Mouse (Mus musculus) intestine, embryonic 16.5 days (tissue): Measurements from ENCODE around the gene Ifnk. TPM values are rescaled to one million over a fixed set of nuclear protein-coding genes. Genes with fewer than 3 reads are reported as not detected.

ENCODE experiments used
- ATAC-seq: fragments of 200-750 bp; cut with Nextera tagmentation; 2 replicates; pipeline ENCODE4 v1.8.0; 2017; ENCODE audit warnings: moderate TSS enrichment, moderate library complexity
- H3K27ac ChIP-seq: fragments of 300-500 bp; sonication (generic); 2 replicates; pipeline ENCODE4 v1.5.1; 2014; ENCODE audit warnings: mild to moderate bottlenecking, low read length
- H3K27me3 ChIP-seq: fragments of 300-500 bp; sonication (generic); replicated peaks from 2 replicates; pipeline ENCODE4 v1.6.1; 2014; ENCODE audit warnings: low read length, control low read depth, mixed read lengths; ENCODE audit not compliant: control insufficient read depth, insufficient read depth
- H3K36me3 ChIP-seq: fragments of 300-500 bp; sonication (generic); 2 replicates; pipeline ENCODE4 v1.6.1; 2014; ENCODE audit warnings: low read length, control low read depth; ENCODE audit not compliant: control insufficient read depth, insufficient read depth
- H3K4me1 ChIP-seq: fragments of 300-500 bp; sonication (generic); 2 replicates; pipeline ENCODE4 v1.6.1; 2014; ENCODE audit warnings: low read length, control low read depth, mixed read lengths; ENCODE audit not compliant: control insufficient read depth, insufficient read depth
- H3K4me2 ChIP-seq: fragments of 300-500 bp; sonication (generic); 2 replicates; pipeline ENCODE4 v1.6.1; 2014; ENCODE audit warnings: low read depth, low read length, control low read depth
- H3K4me3 ChIP-seq: fragments of 300-500 bp; sonication (generic); 2 replicates; pipeline ENCODE4 v1.5.1; 2014; ENCODE audit warnings: mild to moderate bottlenecking, low read length
- H3K9ac ChIP-seq: fragments of 300-500 bp; sonication (generic); 2 replicates; pipeline ENCODE4 v1.6.1; 2014; ENCODE audit warnings: low read depth, low read length
- H3K9me3 ChIP-seq: fragments of 300-500 bp; sonication (generic); 2 replicates; pipeline ENCODE4 v1.6.1; 2016; ENCODE audit warnings: low read length, control low read depth; ENCODE audit not compliant: control insufficient read depth
- WGBS: fragments of 180-500 bp; shearing (Covaris S2); extraction: QIAGEN DNeasy Blood & Tissue Kit; methylation state at CpG from one replicate; pipeline ENCODE4 v1.1.7; 2014; 5-methylcytosine and 5-hydroxymethylcytosine counted together
- polyA plus RNA-seq: library from polyadenylated mRNA; unstranded; fragments of >200 nt; fragmentation: Nextera tagmentation; extraction: Ambion mirVana; gene quantifications from 2 replicates; pipeline ENCODE4 v1.2.1, GENCODE M21; 2015

The Ifnk gene
- polyA plus RNA-seq, 1 experiment from 2014 or later: 0.45 TPM

DNA sequence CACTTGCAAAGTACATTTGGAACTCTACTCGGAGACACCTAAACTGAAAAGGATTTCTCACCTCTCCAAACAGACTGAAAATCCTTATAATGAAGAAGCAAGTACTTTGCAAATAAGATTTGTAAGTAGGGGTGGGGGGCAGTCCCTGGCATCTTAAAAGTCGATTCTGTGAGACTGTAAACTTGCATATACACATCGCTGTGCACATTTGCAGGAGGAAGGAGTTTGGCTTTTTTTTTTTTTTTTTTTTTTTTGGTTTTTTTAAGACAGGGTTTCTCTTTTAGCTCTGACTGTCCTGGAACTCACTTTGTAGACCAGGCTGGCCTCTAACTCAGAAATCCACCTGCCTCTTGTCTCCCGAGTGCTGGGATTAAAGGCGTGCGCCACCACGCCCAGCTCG, 31.3 kb upstream of the Ifnk start:
- no peaks in the 10 kb centered on the region for H3K9me3 ChIP-seq
- no peaks in the 10 kb centered on the region for H3K27me3 ChIP-seq
- H3K4me3 ChIP-seq: no peak overlapping the region
- no peak overlapping the region for H3K4me2 ChIP-seq
- 80% methylated on average over 8 of the region's 8 CpGs for WGBS
- peaks cover 26% of the 10 kb centered on the region for H3K4me1 ChIP-seq
- H3K36me3 ChIP-seq: no peaks in the 10 kb centered on the region
- no peak overlapping the region for H3K27ac ChIP-seq
- ATAC-seq: no peak
- H3K9ac ChIP-seq: no peak overlapping the region

DNA sequence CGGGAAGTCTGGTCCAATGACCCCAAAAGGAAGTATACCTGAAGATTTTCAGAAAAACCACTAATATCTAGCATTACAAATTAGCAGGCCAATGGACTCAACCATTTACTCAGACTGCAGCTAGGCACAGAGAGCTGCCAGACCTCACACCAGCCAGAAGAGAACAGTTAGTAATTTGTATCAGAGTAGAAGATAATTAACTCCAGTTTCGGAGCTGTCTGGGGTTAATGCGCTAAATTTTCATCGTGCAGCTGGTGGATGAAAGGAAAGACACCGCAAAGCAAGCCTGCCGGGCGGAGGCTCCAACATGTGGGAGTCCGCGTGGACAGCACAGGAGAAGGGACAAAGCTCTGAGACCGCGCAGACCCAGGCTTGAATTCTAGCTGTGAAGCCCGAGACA, 30.8 kb upstream of the Ifnk start:
- Histone ChIP-seq H3K9me3 (no peaks in the 10 kb centered on the region), H3K9ac (no peak overlapping the region), H3K4me2 (no peak overlapping the region), H3K36me3 (no peaks in the 10 kb centered on the region), H3K4me3 (no peak overlapping the region), H3K27me3 (no peaks in the 10 kb centered on the region), H3K27ac (no peak overlapping the region), H3K4me1 (peaks cover 27% of the 10 kb centered on the region)
- WGBS: 65% methylated on average over 12 of the region's 12 CpGs
- no peak for ATAC-seq

DNA sequence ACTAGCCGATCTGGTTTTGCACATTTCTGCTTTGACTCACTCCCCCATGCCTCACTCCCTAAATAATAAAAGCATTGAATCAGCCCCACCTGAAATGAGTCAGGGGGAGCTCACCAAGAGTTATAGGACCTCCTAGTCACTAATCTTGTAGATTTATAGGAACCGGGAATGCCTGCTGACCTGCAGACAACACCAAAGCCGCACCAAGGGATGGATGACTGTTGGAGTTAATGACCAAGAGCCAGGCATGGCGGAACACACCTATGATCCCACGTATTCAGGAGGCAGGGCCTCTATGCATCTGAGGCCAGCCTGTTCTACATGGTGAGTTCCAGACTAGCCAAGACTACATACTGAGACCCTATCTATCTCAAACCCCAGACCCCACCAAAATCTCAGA, 28.8 kb upstream of the Ifnk start:
- H3K4me3 ChIP-seq: no peak overlapping the region
- no peak for ATAC-seq
- H3K36me3 ChIP-seq: no peaks in the 10 kb centered on the region
- no peaks in the 10 kb centered on the region for H3K27me3 ChIP-seq
- H3K27ac ChIP-seq: peak overlapping the region; percentile 49; the same call in 1 of the 2 replicates
- no peak overlapping the region for H3K9ac ChIP-seq
- peaks cover 30% of the 10 kb centered on the region for H3K4me1 ChIP-seq
- no peak overlapping the region for H3K4me2 ChIP-seq
- 59% methylated on average over 5 of the region's 5 CpGs for WGBS
- no peaks in the 10 kb centered on the region for H3K9me3 ChIP-seq

DNA sequence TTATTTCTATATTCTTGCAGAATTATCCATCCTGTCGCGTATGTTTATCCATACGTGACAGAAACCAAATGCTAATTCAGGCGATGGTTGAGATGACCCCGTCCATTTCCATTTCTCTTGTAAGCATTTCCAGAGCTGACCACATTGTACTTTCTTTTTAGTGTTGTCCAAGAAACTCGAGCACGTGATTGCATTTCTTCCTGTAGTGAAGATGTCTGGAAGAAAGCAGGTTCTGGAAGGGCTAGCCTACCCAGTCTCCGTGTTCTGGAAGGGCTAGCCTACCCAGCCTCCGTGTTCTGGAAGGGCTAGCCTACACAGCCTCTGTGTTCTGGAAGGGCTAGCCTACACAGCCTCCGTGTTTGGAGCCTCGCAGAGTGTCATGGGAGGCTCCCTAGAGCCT, 27.8 kb upstream of the Ifnk start:
- H3K27ac ChIP-seq: peak overlapping the region; percentile 82
- no peaks in the 10 kb centered on the region for H3K27me3 ChIP-seq
- no peak overlapping the region for H3K9ac ChIP-seq
- no peak overlapping the region for H3K4me3 ChIP-seq
- H3K4me2 ChIP-seq: no peak overlapping the region
- WGBS: 48% methylated on average over 11 of the region's 11 CpGs
- ATAC-seq: 0 out of 2 replicates have a peak, but pooled peaks have one; percentile 3
- H3K36me3 ChIP-seq: no peaks in the 10 kb centered on the region
- H3K9me3 ChIP-seq: no peaks in the 10 kb centered on the region
- H3K4me1 ChIP-seq: peaks cover 32% of the 10 kb centered on the region

DNA sequence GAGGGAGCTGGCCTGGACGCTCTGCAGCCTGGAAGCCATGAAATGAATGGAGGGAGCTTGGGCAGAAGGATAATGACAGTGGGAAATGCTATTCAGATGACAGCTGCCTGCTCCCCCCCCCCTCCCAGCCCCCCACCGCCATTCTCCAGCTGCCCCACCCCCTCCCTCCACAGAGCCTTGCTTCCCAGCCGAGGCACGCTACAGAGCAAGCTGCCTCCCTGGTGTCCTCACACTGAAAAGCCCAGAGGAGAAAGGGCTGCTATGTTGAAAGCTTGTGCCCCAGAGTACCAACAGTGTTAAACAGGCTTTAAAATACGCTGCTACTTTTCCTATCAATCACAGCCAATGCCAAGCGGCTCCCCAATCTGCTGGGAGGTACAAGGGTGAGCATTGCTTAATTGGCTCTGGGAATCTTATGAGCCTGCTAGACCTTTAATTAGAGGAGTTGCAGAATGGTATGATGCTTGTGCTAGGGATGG, 26.5 kb upstream of the Ifnk start:
- peak overlapping the region; percentile 16; the same call in 1 of the 2 replicates for H3K4me2 ChIP-seq
- H3K9ac ChIP-seq: no peak overlapping the region
- peaks cover 31% of the 10 kb centered on the region for H3K4me1 ChIP-seq
- H3K9me3 ChIP-seq: no peaks in the 10 kb centered on the region
- peak; percentile 45 for ATAC-seq
- H3K4me3 ChIP-seq: no peak overlapping the region
- 19% methylated on average over 6 of the region's 6 CpGs for WGBS
- peak overlapping the region; percentile 19; the same call in 1 of the 2 replicates for H3K27ac ChIP-seq
- no peaks in the 10 kb centered on the region for H3K36me3 ChIP-seq
- H3K27me3 ChIP-seq: no peaks in the 10 kb centered on the region

DNA sequence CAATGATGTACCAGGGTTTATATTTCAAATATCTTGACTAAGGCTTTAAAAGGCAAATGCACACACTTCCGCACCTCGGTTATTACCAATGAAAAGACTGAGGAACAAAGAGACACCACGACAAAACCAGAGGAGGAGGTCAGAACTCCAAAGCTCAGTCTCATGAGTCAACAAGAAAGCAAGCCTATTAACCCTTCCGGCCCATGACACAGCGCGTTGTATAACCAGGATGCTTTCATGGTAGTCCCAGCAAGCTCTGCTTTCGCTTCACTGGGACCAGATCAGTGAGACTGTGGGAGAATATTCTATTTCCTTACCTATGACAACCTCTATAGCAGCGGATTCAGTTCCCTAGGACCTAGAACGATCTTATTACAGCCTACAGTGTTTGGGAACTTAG, 25.1 kb upstream of the Ifnk start:
- no peak for ATAC-seq
- H3K4me2 ChIP-seq: no peak overlapping the region
- H3K4me1 ChIP-seq: peaks cover 29% of the 10 kb centered on the region
- no peaks in the 10 kb centered on the region for H3K27me3 ChIP-seq
- H3K9me3 ChIP-seq: no peaks in the 10 kb centered on the region
- H3K9ac ChIP-seq: no peak overlapping the region
- no peak overlapping the region for H3K27ac ChIP-seq
- H3K4me3 ChIP-seq: no peak overlapping the region
- H3K36me3 ChIP-seq: no peaks in the 10 kb centered on the region
- 68% methylated on average over 9 of the region's 9 CpGs for WGBS

DNA sequence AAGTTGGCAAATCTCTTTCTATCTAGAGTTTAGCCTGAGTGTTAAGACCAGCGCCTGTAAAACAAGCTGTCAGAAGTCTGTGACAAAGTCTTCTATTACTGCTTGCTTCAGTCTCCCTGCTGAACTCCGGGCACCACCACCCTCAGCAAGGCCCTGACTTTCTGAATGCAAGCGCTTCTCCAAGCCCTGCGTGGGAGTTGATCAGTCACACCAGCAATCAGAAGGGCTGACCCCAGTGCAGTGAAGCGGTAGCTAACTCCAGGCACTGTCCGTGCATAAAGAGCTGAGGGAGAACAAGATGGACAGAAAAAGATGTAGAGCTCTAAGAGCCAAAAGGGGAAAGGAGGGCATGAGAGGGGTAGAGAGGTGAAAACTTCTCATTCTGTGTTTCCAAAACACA, 24.1 kb upstream of the Ifnk start:
- H3K4me2 ChIP-seq: no peak overlapping the region
- 50% methylated on average over 6 of the region's 6 CpGs for WGBS
- 0 out of 2 replicates have a peak overlapping the region, but pooled peaks have one; percentile 11 for H3K27ac ChIP-seq
- no peaks in the 10 kb centered on the region for H3K27me3 ChIP-seq
- H3K4me3 ChIP-seq: no peak overlapping the region
- H3K36me3 ChIP-seq: no peaks in the 10 kb centered on the region
- peaks cover 29% of the 10 kb centered on the region for H3K4me1 ChIP-seq
- ATAC-seq: no peak
- no peak overlapping the region for H3K9ac ChIP-seq
- no peaks in the 10 kb centered on the region for H3K9me3 ChIP-seq

DNA sequence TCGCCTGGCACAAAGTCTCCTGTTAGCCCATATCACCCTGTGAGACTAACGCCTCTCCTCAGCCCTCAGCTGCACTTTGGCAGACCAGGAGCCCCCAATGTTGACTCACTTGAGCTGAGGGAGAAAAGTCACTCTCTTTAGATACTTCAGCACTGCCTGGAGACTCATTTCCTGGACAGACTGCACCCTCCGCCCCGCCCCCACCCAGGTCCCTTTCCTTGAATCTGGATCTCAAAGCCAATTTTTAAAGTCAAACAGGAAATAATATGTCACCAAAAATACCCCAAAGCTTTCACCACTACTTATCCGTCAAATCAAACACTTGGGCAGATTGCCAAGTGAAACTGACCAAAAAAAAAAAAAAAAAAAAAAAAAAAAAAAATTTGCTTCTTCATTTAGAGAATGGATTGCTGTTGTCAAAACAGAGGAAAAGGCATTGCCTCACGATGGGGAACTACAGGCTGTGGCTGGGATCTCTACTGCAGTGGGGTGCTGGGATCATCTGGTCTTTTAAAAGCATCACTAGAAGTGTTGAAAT, 21.4 kb upstream of the Ifnk start:
- H3K4me3 ChIP-seq: no peak overlapping the region
- H3K27ac ChIP-seq: 0 out of 2 replicates have a peak overlapping the region, but pooled peaks have one; percentile 30
- no peak overlapping the region for H3K9ac ChIP-seq
- no peak overlapping the region for H3K4me2 ChIP-seq
- 26% methylated on average over 6 of the region's 6 CpGs for WGBS
- ATAC-seq: peak; percentile 63
- peaks cover 25% of the 10 kb centered on the region for H3K4me1 ChIP-seq
- H3K27me3 ChIP-seq: no peaks in the 10 kb centered on the region
- no peaks in the 10 kb centered on the region for H3K36me3 ChIP-seq
- H3K9me3 ChIP-seq: no peaks in the 10 kb centered on the region

DNA sequence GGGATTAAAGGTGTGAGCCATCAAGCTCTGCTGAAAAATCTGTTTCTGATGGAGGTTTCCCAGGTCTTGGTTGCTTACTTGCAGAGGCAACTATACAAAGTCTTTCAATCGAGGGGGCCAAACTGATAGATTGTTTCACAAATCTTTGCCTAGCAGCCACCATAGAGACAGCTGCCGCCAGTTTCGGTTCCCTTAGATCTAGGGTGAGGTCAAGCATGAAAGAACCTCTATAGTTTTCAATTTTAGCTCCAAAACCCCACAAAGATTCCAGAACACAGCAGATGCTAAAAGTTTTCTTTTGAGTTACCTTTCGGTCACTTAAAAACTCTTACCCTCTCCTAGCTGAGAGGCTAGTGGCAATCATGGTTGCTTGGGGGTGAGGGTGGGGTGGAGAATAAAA, 20.3 kb upstream of the Ifnk start:
- no peaks in the 10 kb centered on the region for H3K9me3 ChIP-seq
- H3K4me1 ChIP-seq: peaks cover 26% of the 10 kb centered on the region
- no peaks in the 10 kb centered on the region for H3K27me3 ChIP-seq
- H3K27ac ChIP-seq: no peak overlapping the region
- H3K4me2 ChIP-seq: no peak overlapping the region
- 93% methylated on average over 4 of the region's 4 CpGs for WGBS
- H3K36me3 ChIP-seq: no peaks in the 10 kb centered on the region
- no peak overlapping the region for H3K4me3 ChIP-seq
- no peak overlapping the region for H3K9ac ChIP-seq
- no peak for ATAC-seq

DNA sequence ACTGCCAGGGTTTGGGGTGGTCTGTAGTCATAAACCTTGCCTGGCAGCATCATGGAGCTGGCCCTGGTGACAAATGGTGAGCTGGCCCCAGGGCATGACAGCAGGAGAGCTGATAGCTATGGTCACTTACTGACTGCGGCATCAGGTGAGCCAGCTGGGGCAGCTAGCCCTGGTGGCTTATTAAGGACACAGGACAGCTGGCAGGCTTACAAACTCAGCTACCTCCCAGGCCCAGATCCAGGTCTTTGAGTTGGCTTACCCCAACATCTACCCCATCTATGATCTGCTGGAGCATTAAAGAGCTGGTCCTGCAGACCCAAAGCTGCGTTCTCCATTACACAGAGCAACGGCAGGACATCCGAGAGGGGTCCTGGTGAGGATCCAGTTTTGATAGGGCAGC, 18.4 kb upstream of the Ifnk start:
- H3K36me3 ChIP-seq: no peaks in the 10 kb centered on the region
- no peaks in the 10 kb centered on the region for H3K27me3 ChIP-seq
- no peak for ATAC-seq
- no peaks in the 10 kb centered on the region for H3K9me3 ChIP-seq
- WGBS: 84% methylated on average over 4 of the region's 4 CpGs
- H3K9ac ChIP-seq: no peak overlapping the region
- H3K4me3 ChIP-seq: no peak overlapping the region
- peaks cover 25% of the 10 kb centered on the region for H3K4me1 ChIP-seq
- H3K27ac ChIP-seq: no peak overlapping the region
- no peak overlapping the region for H3K4me2 ChIP-seq
